Mouse (Mus musculus) lung, postnatal 14 days (tissue): Measurements from ENCODE around the gene Susd6.
A peak's percentile ranks its signal among the peaks of the same experiment; 100 is the strongest.

ENCODE experiments used
- DNase-seq: peaks from one replicate; pipeline ENCODE4 v3.0.0; 2021

Gene Susd6

DNA sequence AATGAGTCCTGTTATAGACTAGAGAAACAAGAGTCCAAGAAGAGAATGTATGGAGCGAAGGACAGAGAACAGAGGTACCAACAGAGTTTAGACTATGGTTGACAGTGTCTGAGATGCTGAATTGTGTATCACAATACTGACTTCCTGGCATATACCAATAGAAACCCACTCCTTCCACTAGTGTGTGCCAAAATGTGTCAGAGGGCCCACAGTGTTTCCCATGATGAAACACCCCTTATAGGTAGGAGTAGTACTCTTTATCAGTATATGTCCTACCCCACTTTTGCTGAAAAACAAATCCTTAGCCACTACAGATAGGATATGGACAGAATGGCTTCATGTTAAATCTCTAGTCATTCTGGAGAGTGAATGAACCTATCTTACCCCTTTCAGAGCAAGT is 52.3 kb downstream of the Susd6 start:
- no peak for DNase-seq

GRCm38 (mm10) chr12:80843236-80843635 is 52.9 kb downstream of the Susd6 start:
- DNase-seq: no peak

- DNase-seq: peak; percentile 41
Measured at GRCm38 (mm10) chr12:80843651-80844444, 53.5 kb downstream of the Susd6 start.

- no peak for DNase-seq
Measured at GRCm38 (mm10) chr12:80845901-80846300, 55.6 kb downstream of the Susd6 start.

GRCm38 (mm10) chr12:80846861-80847268 is 56.6 kb downstream of the Susd6 start:
- DNase-seq: no peak

DNA sequence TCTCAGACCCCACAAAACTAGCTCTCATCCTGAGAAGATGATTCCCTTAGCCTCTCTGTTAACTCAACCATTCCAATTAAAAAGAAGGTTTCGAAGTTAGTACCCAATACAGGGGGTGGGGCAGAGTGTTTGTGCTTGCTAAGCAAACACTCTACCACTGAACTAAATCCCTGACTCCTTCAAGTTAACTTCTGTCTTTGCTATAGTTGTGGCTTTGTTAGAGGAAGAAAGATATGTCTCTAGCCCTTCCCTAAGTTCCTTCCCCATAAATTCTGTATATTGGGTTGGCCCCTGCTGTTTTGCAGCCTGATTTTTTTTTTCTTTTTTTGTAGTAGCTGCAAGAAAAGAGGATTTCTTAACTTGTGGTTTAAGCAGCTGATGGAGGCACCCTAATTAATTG is 61.7 kb downstream of the Susd6 start:
- DNase-seq: no peak

DNA sequence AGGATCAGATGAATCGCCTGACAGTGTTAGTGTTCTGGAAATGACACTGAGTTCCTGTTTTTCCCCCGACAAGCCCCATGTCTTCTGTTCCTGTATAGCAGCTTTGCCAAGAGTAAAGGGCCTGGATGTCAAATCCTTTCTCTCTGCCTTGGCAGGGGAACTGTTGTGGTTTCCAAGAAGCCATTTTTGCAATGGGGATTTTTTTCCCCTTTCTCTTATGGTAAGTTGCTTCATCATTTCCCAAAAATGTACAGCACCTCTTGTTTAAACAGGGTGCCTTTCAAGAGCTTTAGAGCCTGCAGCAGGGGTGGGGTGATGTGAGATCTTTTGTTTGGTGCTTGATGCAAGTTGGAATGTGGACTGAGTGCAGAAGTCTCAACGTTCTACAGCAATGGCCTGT is 63.4 kb downstream of the Susd6 start:
- peak; percentile 54 for DNase-seq

- DNase-seq: no peak
Measured at GRCm38 (mm10) chr12:80854671-80855070, 64.4 kb downstream of the Susd6 start.

GRCm38 (mm10) chr12:80855100-80855499 is 64.8 kb downstream of the Susd6 start:
- no peak for DNase-seq

DNA sequence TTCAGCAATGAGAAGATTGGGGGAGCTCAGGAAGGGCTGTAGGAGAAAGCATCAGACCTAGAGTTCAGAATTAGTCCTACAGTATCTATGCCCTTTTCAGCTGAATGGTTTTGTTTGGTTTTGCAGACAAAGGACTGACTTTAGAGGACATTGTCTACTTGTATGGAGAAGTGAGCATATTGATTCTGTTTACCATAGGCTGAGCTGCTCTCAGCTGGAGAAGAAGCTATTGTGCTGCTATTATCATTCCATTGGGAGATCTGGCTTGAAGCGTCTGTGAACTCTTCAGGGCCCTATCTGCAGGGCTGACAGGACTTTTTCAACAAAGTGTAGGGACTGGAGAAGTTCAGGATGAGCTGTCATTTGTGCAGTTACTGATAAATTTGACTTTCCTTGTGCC is 65.3 kb downstream of the Susd6 start:
- DNase-seq: no peak

DNA sequence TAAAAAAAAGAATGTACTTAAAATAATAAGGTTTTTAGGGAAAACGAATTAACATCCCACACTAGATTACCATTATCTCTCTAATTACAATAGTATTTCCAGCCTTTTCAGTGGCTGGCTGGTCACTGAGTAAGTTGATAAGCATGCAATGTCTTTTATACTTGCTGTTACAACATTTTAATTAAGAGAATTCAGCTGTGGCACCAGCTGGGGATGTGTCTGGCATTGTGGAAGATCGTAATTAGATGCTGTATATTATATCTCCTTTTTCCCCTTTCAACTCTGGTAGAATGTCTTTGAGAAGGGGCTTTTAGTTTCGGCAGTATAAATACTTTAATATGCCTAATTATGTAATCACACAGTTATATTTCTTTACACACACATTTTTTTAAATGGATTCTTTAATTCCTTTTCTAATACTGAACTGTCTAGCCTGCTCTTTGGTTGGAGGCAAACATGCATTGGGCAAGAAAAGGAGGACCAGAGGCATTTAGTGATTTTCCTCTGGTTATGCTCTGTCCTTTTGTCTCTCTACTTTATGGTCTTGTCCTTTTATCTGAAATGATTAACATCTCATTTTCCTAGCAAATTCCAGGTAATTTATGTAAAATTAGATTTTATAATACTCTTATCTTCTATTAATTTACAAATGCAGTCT is 67.5 kb downstream of the Susd6 start:
- no peak for DNase-seq

GRCm38 (mm10) chr12:80858307-80858706 is 68.0 kb downstream of the Susd6 start:
- no peak for DNase-seq

- no peak for DNase-seq
Measured at GRCm38 (mm10) chr12:80861916-80862315, 71.6 kb downstream of the Susd6 start.

GRCm38 (mm10) chr12:80863370-80863769 is 73.1 kb downstream of the Susd6 start:
- peak; percentile 44 for DNase-seq

DNA sequence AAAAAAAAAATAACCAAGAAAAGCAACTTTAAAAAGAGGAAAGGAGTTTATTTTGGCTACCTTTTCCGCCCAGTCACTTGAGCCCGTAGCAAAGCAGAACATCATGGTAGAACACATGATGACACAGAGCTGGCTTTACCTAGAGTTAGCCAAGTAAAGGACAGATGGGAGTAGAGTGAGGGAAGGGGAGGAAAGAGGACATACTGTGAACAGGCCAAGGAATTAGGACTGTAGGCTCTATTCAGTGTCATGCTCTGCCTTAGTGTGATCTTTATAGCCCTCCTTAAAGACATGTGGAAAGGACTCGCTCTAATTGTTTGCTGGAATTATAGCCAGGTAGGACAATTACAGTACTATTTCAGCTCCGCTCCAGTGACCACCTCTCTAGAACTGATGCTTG is 74.9 kb downstream of the Susd6 start:
- DNase-seq: no peak

GRCm38 (mm10) chr12:80866023-80866422 is 75.7 kb downstream of the Susd6 start:
- DNase-seq: no peak

DNA sequence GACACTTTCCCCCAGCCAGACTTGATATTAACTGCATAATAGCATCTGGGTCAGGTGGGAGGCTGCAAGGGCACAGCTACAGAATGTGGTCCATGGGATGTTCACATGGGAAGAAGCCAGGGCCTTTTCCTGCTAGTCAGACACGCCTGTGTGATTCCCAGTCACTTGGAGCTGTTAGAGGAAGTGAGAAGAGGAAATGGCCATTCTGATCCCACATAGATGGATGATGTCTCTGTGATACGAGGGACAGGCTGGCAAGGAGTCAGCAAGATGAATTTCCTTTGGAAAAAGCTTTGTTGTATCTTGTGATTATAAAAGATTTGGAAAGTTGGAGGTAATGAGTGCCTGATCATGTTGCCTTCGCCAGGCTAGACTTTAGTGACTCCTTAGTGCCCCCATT is 76.8 kb downstream of the Susd6 start:
- peak; percentile 62 for DNase-seq

- no peak for DNase-seq
Measured at GRCm38 (mm10) chr12:80868401-80868800, 78.1 kb downstream of the Susd6 start.

DNA sequence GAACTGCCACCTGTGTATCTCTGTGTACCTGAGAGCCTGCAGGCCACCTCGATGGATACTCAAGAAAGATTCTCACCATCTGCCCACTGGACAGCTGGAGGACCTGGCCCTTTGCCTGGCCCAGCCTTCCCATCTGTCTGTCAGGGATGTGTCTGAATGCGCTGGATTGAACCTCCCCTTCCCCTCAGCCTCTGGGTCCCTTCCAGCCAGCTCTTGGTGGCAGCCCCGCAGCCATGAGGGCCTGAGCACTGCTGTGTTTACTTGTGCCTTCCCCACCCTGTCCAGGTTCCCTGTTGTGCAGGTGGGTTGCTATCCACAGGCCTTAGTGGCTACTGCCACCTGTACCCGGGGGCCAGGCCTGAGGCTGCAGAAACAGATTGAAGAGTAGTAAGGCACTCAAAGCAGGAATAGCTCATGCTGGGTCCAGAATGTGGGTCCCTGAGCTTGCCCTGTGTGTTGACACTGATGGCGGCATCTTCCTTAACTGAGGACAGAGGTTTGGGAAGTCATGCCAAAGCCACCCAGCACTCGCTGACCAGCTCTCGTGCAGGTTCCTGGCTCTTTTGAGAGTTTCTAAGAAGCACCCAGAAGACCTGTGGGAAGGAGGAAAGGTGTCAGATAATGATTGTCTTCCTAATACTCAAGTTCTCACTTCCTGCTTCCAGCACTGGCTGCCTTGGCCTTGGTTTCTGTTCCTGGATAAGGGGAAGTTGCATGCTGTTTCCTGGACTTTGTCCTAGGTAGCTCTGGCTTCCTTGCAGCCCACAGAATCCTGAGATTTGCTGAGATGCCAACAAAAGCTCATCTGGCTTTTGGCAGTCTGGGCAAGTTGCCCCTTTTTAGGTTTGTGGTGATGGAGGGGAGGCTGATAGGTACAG is 87.1 kb downstream of the Susd6 start:
- no peak for DNase-seq

DNA sequence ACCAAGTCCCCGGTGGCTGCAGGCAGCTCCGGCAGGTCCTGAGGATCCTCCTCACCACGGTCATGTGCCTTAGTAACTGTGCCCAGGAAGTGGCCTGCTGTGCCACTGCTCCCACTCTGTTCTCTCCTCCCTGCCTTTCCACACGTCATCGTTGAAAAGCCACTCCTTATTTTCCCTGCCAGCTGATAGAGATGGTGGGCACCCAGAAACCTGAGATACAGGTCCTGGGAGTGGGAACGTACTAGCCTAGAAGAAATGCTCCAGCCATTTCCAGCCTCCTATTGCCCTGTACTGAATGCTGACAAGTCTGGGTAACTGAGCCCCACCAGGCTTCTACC is 87.8 kb downstream of the Susd6 start:
- no peak for DNase-seq

- no peak for DNase-seq
Measured at GRCm38 (mm10) chr12:80878653-80879052, 88.3 kb downstream of the Susd6 start.

DNA sequence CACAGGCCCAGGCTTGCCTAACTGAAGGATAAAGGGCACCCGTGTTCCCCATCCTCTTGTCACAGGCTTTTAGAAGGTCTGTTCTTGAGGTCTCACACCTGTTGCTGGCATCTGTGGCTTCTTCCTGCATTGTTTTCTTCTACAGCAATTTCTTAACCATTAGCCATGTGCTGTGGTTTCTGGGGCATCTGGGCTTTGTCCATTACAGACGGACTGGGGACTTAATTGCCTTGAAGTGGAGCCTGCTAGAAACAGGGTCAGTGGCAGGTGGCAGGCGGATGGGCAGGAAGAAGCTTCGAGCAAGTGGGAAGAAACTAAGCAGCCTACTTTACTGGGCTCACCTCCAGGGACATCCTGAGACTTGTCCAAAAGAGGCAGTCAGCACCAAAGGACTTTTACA is 89.0 kb downstream of the Susd6 start:
- no peak for DNase-seq

DNA sequence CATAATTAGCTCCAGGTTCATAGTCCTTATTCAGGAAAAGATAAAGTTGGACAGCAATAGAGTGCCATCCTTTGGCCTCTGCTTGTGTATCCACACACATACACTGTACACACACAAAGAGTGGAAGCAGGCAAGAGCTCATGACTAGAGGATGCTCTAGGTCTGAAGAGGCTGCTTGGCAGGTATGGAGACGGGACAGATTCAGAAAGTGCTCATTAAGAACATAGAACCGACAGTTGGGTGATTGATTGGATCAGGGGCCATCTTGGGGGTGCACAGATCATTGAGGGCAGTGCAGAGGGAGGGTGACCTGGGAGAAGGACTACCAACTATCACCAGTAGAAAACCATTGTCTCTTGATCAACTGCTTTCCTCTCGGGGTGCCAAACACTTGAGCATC is 90.8 kb downstream of the Susd6 start:
- DNase-seq: no peak

DNA sequence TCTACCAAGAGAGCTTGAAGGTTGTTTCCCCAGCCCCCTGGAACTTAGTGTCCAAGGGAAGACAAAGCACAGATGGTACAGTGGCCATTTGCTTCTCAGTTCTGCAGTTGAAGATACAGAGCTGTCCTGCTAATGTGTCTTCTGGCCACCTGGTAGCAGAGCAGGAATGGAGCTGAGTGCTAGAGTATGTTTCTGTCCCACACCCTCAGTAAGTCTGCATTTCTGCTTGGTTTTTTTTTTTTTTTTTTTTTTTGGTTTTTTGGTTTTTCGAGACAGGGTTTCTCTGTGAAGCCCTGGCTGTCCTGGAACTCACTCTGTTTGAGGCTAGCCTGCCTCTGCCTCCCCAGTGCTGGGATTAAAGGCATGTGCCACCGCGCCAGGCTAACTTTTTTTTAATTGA is 93.0 kb downstream of the Susd6 start:
- no peak for DNase-seq
